Mouse (Mus musculus) adipocyte (in vitro differentiated cells): ENCODE measurements around the gene Top2b.
A peak's percentile ranks its signal among the peaks of the same experiment; 100 is the strongest.

Experiments
- DNase-seq: peaks from one replicate; pipeline ENCODE4 v3.0.0-alpha.2; 2016; ENCODE audit warnings: low spot score

Top2b gene

DNA sequence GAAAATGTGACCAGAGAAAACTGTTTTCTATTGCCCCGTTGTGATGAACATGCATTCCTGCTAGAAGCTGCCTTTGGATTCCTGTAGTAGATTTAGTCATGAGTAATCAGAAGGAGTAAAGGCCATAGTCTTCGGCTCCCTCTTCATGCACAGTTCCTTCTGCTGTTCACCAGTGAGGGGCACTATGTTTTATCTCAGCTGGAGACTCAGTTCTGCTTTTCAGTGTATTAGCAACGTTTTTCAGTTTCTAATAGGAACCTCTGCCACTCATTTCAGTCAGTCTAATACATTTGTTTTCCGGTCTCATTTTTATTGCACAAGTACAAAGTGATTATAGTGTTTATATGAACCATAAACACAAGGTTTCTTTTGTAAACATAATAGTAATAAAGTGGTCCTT lies 62.6 kb downstream of the Top2b start:
- no peak for DNase-seq

DNA sequence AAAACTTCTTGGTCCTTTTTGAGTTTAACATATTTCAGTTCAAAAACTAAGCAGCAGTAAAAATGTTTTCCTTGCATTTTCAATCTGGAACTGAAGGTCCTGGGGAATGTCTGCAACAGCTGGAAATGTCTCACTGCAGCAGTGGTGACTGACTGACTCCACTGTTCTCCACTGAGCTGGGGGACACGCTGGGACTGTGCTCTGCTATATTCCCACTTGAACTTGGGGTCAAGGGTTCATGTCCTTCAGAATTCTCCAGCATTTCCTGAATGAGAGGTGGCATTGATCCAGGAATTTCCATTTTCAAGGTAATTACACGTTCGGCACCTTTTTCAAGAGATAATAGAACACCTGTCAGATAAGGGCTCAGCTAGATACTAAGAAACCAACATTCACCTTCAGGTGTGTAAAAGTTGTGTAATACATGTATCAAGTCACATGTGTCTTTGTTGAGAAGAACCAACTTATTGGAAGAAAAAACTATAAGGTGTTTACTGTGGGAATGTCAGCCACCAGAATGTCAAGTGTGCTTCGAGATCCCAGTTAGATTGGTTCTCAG lies 67.0 kb downstream of the Top2b start:
- no peak for DNase-seq

DNA sequence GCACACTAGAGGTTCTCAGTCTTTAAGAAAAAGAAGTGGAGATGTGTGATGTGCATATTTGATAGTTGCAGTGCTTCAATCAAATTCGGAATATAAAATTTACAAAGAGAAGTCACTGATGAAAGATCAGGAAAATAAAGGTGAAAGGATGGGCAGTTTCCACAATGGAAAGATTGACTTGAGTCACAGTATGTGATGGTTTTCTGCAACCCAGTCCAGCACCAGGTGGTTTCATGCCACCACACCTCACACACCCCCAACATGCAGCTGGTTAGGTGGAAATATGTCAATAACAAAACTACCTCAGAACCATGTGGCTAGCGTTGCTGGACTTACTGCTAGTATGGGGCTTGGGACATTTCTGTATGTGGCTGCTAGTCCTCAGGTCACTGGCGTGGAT lies 67.6 kb downstream of the Top2b start:
- DNase-seq, result no peak

DNA sequence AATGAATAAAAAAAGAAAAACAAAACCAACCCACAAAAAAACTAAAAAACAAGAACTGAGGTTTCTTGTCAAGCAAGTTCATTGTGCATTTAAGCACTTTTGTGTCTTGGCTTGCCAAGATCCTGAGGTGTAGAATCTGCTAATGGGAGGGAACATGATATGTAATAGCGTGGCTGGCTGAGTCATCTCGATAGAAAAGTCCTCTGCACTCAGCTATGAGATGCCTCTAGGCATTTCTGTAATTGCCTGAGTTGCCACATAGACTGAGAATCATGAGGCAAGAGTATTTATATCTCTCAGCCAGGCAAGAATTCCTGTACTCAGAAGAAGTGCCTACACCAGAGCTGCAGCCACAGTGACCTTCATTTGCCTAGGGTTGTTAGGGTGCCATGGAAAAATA lies 68.2 kb downstream of the Top2b start:
- DNase-seq, result peak; percentile 39

DNA sequence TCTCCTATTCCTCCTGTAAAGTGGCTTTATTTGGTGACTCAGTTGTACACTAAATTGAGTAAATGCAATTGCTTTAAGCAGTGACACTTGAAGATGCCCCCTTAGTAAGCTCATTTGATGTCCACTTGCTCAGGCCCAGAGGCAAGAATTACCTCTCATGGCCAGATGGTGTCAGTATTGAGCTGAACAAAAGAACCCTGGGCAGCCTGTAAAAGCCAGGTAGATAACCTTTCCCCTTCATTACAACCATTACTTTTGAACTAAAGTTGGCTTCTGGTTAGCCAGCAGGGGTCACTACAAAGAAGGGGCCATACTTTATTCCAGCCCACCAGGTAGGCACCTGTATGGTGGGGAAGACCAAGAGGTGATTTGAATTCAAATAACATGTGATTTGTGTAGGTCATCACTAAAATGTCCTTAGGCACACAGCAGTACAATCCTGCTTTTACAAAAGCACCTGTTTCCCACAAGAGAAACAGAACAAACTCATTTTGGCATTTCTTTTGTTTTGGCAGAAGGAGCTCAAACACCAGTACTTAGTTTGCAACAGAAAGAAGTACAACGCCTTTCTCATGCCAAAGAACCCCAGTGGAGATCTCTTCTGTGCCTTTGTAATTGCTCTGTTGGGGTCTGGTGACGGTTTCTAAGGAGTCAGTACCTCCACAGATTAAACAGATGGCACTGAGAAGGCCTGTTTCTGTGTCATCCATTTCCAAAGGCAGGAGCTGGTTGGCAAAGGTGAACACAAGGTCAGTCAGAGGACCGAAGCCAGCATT lies 69.6 kb downstream of the Top2b start:
- peak; percentile 59 for DNase-seq

DNA sequence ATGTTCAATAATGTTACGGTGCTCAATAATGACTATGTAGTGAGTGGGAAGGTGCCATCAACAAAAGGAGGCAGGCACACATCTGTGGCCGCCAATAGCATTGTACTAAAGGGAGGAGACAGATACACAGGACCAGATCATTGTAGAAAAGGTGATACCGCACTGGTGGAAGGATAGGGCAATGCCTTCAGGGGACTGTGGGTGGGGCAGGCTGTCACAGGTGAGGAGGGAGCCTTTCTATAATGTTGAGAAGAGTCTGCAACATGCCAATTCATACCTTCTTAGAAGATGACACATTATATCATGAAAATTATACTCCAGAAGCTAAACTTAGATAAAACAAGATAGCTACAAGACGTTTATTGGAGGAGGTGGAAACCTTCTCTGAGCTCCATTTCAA lies 72.4 kb downstream of the Top2b start:
- no peak for DNase-seq

DNA sequence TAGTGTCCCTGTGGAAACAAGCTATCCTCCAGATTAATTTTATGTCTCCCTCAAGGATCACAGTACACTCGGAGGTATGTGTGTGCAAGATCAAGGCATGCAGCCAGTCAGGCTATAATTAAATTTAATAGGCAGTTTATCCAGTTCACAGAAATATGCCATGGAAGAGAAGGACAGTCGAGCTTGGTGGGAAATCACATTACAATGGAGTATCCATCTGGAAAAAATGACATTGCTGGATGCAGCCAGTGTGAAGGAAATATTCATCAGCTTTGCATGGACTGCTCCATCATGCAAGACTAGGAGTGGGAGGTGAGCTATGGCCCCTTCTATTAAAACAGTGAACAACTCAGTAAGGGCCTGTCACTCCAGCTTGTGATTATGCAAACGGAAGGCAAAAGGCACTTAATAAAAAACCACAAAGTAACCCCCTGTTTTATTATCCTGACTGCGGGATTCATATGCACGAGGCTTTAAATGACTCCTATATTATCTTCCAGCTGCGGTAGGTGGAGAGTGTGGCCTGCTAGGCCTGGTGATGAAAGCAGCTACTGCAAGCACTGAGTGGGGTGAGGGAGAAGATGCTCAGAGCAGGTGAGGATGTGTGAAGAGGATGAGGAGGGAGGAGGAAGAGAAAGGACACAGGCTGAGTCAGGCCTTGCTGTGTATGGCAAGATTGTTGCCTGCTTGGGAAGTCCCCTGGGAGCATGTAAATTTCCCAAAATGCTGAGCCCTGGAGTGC lies 74.6 kb downstream of the Top2b start:
- no peak for DNase-seq

DNA sequence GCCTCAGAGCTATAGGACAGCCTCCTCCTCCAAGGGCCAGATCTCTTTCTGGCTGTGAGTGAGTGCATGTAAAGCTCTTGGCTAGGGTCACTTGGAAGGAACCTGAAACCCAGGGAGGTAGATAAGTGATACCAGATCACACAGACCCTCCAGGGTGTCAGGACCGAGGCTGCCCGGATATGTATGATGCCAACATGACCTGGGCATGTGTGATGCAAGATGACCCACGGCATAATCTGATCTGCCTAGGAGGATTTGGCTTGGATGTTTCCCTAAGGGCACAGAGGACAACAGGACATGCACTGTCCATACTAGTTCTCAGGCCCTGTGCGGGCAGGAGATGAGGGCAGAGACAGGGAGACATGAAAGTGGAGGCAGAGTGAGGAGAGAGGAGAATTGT lies 79.9 kb downstream of the Top2b start:
- no peak for DNase-seq

DNA sequence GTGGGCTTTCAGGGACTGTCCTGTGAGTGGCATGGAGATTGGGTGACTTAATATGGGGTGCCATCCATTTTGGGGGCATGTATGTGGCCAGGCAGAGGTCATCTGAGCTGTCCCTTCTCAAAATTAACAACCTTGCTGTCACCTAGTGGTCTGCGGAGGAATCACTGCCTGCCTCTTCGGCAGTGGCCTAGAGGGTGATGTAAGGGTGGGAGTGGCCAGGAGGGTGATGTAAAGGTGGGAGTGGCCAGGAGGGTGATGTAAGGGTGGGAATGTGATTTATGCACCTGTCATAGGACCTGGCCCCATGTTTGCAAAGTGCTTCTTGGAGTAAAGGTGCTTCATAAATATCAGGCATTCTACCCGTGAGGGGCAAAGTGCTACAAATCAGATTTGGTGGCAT lies 82.6 kb downstream of the Top2b start:
- DNase-seq, result peak; percentile 40

DNA sequence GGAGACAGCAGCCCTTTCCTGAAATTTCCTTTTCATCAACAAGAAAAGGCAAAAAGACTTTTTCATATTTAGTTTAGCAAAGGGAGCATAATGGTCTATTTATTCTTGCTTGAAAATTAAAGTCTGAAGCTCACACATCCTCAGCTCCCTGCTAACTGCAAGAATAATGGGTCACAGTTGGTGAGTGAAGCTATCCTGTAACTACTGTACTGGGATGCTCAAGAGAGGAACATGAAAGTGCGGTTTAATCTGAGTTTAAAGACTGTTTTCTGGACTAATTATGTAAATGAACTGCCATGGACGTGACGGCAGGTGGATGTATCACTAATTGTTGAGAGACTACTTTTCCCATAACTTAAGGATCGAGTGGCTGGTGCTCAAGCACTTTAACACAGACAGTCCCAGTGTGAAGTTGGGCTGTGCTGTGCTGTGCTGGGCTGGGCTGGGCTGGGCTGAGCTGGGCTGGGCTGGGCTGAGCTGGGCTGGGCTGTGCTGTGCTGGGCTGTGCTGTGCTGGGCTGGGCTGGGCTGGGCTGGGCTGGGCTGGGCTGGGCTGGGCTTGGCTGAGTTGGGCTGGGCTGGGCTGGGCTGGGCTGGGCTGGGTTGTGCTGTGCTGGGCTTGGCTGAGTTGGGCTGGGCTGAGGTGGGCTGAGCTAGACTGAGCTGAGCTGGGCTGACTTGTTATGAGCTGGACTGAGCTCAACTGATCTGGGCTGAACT lies 83.4 kb downstream of the Top2b start:
- DNase-seq, result peak; percentile 55

DNA sequence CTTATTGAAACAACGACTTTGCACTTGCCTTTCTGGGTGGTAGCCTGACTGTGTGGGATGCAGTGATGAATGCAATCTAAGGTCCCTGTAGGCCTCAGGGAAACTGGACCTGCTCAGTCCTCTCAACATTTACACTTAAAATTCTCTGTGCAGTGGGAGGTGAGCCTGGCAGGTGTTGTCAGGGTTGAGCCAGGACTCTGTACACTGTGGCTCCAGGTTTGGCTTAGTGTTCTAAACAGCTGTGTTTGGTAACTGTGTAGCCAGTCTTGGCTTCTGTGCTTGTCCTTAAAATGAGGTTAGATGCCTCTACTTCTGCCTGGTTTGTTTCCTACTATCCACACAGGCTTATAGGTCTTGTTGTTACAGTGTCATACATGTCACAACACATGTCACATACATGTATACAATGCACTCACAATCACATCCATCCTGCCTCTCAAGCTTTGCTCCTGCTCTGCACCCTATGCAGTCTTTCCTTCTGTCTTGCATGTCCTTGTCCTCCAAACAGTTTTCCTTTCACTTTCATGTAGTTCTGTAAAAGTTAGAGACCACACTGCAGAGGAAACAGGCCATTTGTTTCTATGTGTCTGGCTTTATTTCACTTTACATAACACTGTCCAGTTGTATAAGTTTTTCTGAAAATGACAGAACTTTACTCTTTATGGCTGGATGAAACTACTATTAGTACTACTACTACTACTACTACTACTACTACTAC lies 113.8 kb downstream of the Top2b start:
- peak; percentile 13 for DNase-seq

DNA sequence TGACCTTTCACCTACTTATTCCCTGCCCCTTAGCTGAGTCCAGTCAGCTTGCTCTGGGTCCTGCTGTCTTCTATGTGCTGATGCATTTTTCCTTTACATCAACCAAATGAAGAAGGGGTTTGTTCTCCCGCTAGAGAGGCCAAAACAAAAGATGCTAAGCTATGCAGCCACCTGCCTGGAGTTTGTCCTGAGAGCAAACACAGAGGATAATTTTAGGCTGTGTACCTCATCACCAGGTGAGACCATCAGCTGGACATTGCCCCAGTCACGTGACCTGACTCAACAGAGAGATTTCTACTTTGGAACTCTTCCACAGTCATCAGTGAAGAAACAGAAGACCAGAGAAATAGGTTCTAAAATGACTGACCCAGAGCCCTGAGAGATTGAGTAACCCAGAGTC lies 114.5 kb downstream of the Top2b start:
- DNase-seq, result no peak

DNA sequence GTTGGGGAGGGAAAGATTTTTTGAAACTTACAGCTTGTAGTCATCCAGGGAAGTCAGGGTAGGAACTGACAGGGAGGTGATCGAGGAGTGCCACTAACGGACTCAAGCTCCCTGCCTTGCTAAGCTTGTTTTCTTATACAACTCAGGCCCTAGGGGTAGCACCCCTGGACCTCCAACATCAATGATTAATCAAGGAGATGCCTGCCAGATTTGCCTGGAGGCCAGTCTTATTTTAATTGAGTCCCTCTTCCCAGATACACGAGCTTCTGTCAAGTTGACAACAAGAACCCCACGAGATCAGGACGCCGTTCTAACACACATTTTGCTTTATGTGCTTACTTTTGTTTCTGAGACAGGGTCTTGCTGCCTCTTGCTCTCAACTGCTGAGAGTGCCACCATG lies 115.6 kb downstream of the Top2b start:
- no peak for DNase-seq

DNA sequence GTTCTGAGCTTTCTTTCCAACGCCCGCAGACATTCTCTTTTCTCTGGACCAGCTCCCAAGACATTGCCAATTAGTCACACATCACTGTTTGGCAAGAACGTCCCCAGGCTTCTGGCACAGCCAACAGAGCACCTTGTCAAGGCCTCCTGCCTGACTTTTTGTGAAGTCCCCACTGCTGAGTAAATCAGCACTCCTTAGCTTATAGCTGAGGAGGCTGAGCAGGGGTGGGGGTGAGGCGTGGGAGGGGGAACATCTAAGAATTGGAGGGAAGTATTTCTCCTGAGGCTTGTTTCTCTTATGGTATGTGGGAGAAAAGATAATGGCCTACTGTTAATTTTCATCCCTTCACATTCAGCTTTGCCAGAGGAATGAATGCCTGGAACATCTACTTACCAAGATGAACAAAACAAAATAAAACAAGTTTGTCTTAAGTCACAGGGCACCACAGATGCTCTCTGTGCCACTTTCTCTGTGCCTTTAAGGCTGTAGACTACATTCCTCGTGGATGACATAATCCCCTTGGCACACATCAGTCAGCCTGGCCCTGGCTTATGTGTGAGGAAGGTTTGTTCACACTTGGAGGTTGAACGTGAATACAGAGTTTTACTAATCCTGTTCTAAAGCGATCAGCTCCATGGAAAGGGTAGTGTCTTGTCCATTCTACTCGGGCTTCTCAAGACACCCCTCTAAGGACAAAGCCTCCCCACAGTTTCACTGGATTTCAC lies 118.8 kb downstream of the Top2b start:
- DNase-seq, result peak; percentile 85
